In the genomic region with DNA sequence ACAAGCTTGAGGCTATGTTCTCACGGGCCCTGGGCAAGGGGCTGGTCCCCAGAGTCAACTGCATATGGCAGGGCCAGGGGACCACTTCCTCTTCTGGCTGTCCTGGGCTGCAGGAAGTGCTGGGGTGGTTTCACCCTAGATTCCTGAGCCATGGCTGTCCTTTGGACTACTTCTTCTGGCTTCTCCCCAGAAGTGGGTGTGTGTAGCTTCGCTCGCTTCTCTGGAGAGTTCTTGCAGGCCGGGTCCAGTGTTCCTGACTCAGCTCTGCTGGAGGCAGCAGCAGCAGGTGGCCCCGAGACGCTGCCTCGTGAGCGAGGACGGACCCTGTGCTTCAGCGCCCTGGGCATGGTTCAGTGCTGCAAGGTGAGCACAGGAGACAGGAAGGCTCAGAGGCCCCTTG, we compare ENCODE assay signal across 8 mouse cellular contexts. TPM values are rescaled to one million over a fixed set of nuclear protein-coding genes. Genes with fewer than 3 reads are reported as not detected.
A peak's percentile ranks its signal among the peaks of the same experiment; 100 is the strongest.
DNase-seq lines count a peak whose midpoint lies in the region; ATAC-seq lines count a peak whose summit lies in the region.

No protein-coding gene starts in this region.

- no peaks in the 10 kb centered on the region for H3K27me3 ChIP-seq in hindbrain, embryonic 10.5 days (ENCODE audit: insufficient read depth, poor library complexity, severe bottlenecking)
- H3K27me3 ChIP-seq in hindbrain, embryonic 12.5 days, result no peaks in the 10 kb centered on the region; the same call in 1 of the 2 replicates
- H3K27me3 ChIP-seq in splenic B cell, adult 2 months (ENCODE audit: control insufficient read depth, insufficient read depth, low read length, poor library complexity, severe bottlenecking), result no peaks in the 10 kb centered on the region
- no peaks in the 10 kb centered on the region for H3K27me3 ChIP-seq in forebrain, embryonic 15.5 days

- WGBS in hindbrain, embryonic 10.5 days, result 80% methylated on average over 10 of the region's 10 CpGs
- 79% methylated on average over 10 of the region's 10 CpGs for WGBS in hindbrain, embryonic 12.5 days
- 85% methylated on average over 10 of the region's 10 CpGs for WGBS in forebrain, embryonic 15.5 days

- H3K4me3 ChIP-seq in hindbrain, embryonic 10.5 days, result no peak overlapping the region
- H3K4me3 ChIP-seq in hindbrain, embryonic 12.5 days, result no peak overlapping the region
- H3K4me3 ChIP-seq in forebrain, embryonic 15.5 days, result no peak overlapping the region

- H3K9ac ChIP-seq in hindbrain, embryonic 12.5 days, result no peak overlapping the region; the same call in 1 of the 2 replicates
- no peak overlapping the region for H3K9ac ChIP-seq in forebrain, embryonic 15.5 days (replicated peaks)

- peaks cover 8% of the 10 kb centered on the region; the same call in 1 of the 2 replicates for H3K36me3 ChIP-seq in hindbrain, embryonic 10.5 days
- H3K36me3 ChIP-seq in hindbrain, embryonic 12.5 days, result no peaks in the 10 kb centered on the region
- no peaks in the 10 kb centered on the region for H3K36me3 ChIP-seq in splenic B cell, adult 2 months (ENCODE audit: control insufficient read depth, insufficient read depth, low read length, poor library complexity, severe bottlenecking)
- 0 out of 2 replicates have a peak, but pooled peaks cover 6% of the 10 kb centered on the region for H3K36me3 ChIP-seq in forebrain, embryonic 15.5 days

- H3K27ac ChIP-seq in hindbrain, embryonic 10.5 days, result peak overlapping the region; percentile 90
- no peak overlapping the region for H3K27ac ChIP-seq in hindbrain, embryonic 12.5 days
- no peak overlapping the region for H3K27ac ChIP-seq in forebrain, embryonic 15.5 days (replicated peaks)

- DNase-seq in hindbrain, embryonic 10.5 days (ENCODE audit: low spot score), result no peak
- peak; percentile 33 for DNase-seq in thymus, postnatal 4 days
- DNase-seq in thymus, postnatal 14 days, result no peak
- DNase-seq in kidney, postnatal 10 days, result peak; percentile 69
- DNase-seq in splenic B cell, adult 2 months (ENCODE audit: low read depth, low spot score), result peak; percentile 54
- DNase-seq in heart, postnatal 10 days, result no peak

- intact Hi-C loops in heart, postnatal 10 days (cut with DNase I), result loop anchor here (2.0 to 5.0 kb wide), 2 partner anchors 38 to 211 kb away; no protein-coding TSS in a partner anchor

- H3K4me1 ChIP-seq in hindbrain, embryonic 10.5 days (replicated peaks), result peaks cover 30% of the 10 kb centered on the region
- peaks cover 10% of the 10 kb centered on the region for H3K4me1 ChIP-seq in hindbrain, embryonic 12.5 days
- peaks cover 10% of the 10 kb centered on the region for H3K4me1 ChIP-seq in forebrain, embryonic 15.5 days

- H3K4me2 ChIP-seq in hindbrain, embryonic 12.5 days (replicated peaks), result no peak overlapping the region
- no peak overlapping the region for H3K4me2 ChIP-seq in forebrain, embryonic 15.5 days (replicated peaks)

- peaks cover 8% of the 10 kb centered on the region for H3K9me3 ChIP-seq in hindbrain, embryonic 10.5 days
- 0 out of 2 replicates have a peak, but pooled peaks cover 5% of the 10 kb centered on the region for H3K9me3 ChIP-seq in hindbrain, embryonic 12.5 days (replicated peaks)
- H3K9me3 ChIP-seq in forebrain, embryonic 15.5 days, result no peaks in the 10 kb centered on the region

- ATAC-seq in hindbrain, embryonic 12.5 days (ENCODE audit: low FRiP score), result no peak
- ATAC-seq in forebrain, embryonic 15.5 days (replicated peaks), result no peak

RNA-seq across cellular contexts. Expression of gene Amz1, which starts 24.5 kb away (rescaled TPM):
- polyA plus RNA-seq in hindbrain, embryonic 10.5 days (2016; fragmentation: Nextera tagmentation; extraction: Ambion mirVana), result 0.87 and 1.5 TPM in 2 replicates
- polyA plus RNA-seq in hindbrain, embryonic 12.5 days (2016; fragmentation: Nextera tagmentation; extraction: Ambion mirVana), result 1.8 and 2.1 TPM in 2 replicates
- 4.4 and 5.3 TPM in 2 replicates for polyA plus RNA-seq in forebrain, embryonic 15.5 days (2015; fragmentation: Nextera tagmentation; extraction: Ambion mirVana)
- total RNA-seq in heart, postnatal 10 days (2021), result under 1 TPM; 0.74 to 0.84 TPM

RNA-seq across cellular contexts. Expression of gene Brat1, which starts 43.6 kb away (rescaled TPM):
- 24.6 and 25.1 TPM in 2 replicates for polyA plus RNA-seq in hindbrain, embryonic 10.5 days (2016; fragmentation: Nextera tagmentation; extraction: Ambion mirVana)
- polyA plus RNA-seq in hindbrain, embryonic 12.5 days (2016; fragmentation: Nextera tagmentation; extraction: Ambion mirVana), result 22.8 and 25.7 TPM in 2 replicates
- 26.3 and 28.2 TPM in 2 replicates for polyA plus RNA-seq in forebrain, embryonic 15.5 days (2015; fragmentation: Nextera tagmentation; extraction: Ambion mirVana)
- total RNA-seq in heart, postnatal 10 days (2021), result 10 to 100 TPM in 1 of 2 experiments, 1 to 10 TPM in 1; 9.6 to 10.8 TPM

RNA-seq across cellular contexts. Expression of gene Iqce, which starts 46.2 kb away (rescaled TPM):
- polyA plus RNA-seq in hindbrain, embryonic 10.5 days (2016; fragmentation: Nextera tagmentation; extraction: Ambion mirVana), result 24.5 and 29.1 TPM in 2 replicates
- 31.3 and 31.7 TPM in 2 replicates for polyA plus RNA-seq in hindbrain, embryonic 12.5 days (2016; fragmentation: Nextera tagmentation; extraction: Ambion mirVana)
- polyA plus RNA-seq in forebrain, embryonic 15.5 days (2015; fragmentation: Nextera tagmentation; extraction: Ambion mirVana), result 22.2 and 25.1 TPM in 2 replicates
- total RNA-seq in heart, postnatal 10 days (2021), result 10 to 100 TPM; 10.5 to 10.9 TPM

Comparison
In these comparisons a context has a peak if more than half of its experiments do, and no peak if none do; other contexts are left out.
1. DNase-seq: peak in thymus, postnatal 4 days (single experiment), kidney, postnatal 10 days (single experiment) and splenic B cell, adult 2 months (single experiment); none in hindbrain, embryonic 10.5 days (single experiment), thymus, postnatal 14 days (single experiment) and heart, postnatal 10 days (0 of 2).